Comparison of ENCODE assay signal across 8 mouse cellular contexts in the genomic region with DNA sequence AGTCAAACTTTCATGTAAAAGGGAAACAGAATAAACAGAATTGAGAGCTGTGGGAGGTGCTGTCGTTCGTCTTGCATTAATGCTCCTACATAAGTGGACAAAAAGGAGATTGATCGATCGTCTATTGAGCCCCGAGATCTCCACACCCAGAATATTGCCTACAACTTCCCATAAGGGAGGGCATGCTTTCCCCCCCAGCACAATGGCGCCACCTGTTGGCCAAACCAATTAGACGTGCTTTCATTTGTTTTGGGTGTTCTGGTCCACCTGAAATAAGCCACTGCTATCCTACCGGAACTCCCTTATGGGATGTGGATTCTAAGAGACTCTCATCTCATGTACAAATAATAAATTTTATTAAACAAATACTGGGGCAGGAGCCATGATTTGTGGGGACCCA.
DNase-seq lines count a peak whose midpoint lies in the region; ATAC-seq and TF ChIP-seq lines count a peak whose summit lies in the region.

No protein-coding gene starts in this region.

- DNase-seq in spleen, adult 18-20 months, result peak; percentile 7 to 41
- DNase-seq in spleen, adult 12 weeks (ENCODE audit: low spot score), result no peak
- peak; percentile 23 to 53 for DNase-seq in frontal cortex, postnatal 14 days (ENCODE audit: low spot score in 2 of 2)
- DNase-seq in kidney, postnatal 36 days, result peak; percentile 8 to 71
- DNase-seq in lung, postnatal 0 days (ENCODE audit: low spot score), result no peak
- DNase-seq in right cerebral cortex, postnatal 4 days, result peak; percentile 83
- no peak for DNase-seq in Muller cell, postnatal 12 days (ENCODE audit: inconsistent ontology term)

- peak; percentile 65; the same call in 1 of the 2 replicates for TF ChIP-seq CTCF in bone marrow macrophage, adult 2 months (IDR thresholded peaks at IDR 0.05; ENCODE audit: low read depth, low read length)
- TF ChIP-seq CTCF in lung, postnatal 0 days (IDR thresholded peaks at IDR 0.05), result peak; percentile 82

- ATAC-seq in lung, postnatal 0 days, result no peak

- H3K9ac ChIP-seq in lung, postnatal 0 days (replicated peaks; ENCODE audit: low read depth), result no peak overlapping the region

- TF ChIP-seq EP300 in lung, postnatal 0 days (IDR thresholded peaks at IDR 0.05), result no peak

- WGBS in lung, postnatal 0 days, result 58% methylated on average over 8 of the region's 8 CpGs

- no peak overlapping the region for H3K27ac ChIP-seq in bone marrow macrophage, adult 2 months (ENCODE audit: insufficient read depth, low read depth, low read length)
- H3K27ac ChIP-seq in lung, postnatal 0 days (ENCODE audit: low read length), result no peak overlapping the region

- no peaks in the 10 kb centered on the region for H3K9me3 ChIP-seq in lung, postnatal 0 days (ENCODE audit: low read length)

- H3K27me3 ChIP-seq in lung, postnatal 0 days (replicated peaks; ENCODE audit: insufficient read depth, low read length), result no peaks in the 10 kb centered on the region

- TF ChIP-seq POLR2A in bone marrow macrophage, adult 2 months (IDR thresholded peaks at IDR 0.05; ENCODE audit: borderline replicate concordance, low read depth, low read length), result no peak

- H3K36me3 ChIP-seq in lung, postnatal 0 days (ENCODE audit: insufficient read depth, low read length), result no peaks in the 10 kb centered on the region

- peaks cover 9% of the 10 kb centered on the region for H3K4me1 ChIP-seq in bone marrow macrophage, adult 2 months (ENCODE audit: control insufficient read depth, insufficient read depth, low read length)
- H3K4me1 ChIP-seq in lung, postnatal 0 days (ENCODE audit: insufficient read depth, low read depth, low read length), result no peaks in the 10 kb centered on the region

- no peak overlapping the region for H3K4me2 ChIP-seq in lung, postnatal 0 days (replicated peaks; ENCODE audit: low read depth, low read length)

- no peak overlapping the region for H3K4me3 ChIP-seq in bone marrow macrophage, adult 2 months (ENCODE audit: insufficient read depth, low read length)
- H3K4me3 ChIP-seq in lung, postnatal 0 days (ENCODE audit: low read depth, low read length), result no peak overlapping the region

Comparison
In these comparisons a context has a peak if more than half of its experiments do, and no peak if none do; other contexts are left out.
1. DNase-seq: peak in spleen, adult 18-20 months (2 of 2), frontal cortex, postnatal 14 days (2 of 2), kidney, postnatal 36 days (2 of 2) and right cerebral cortex, postnatal 4 days (single experiment); none in spleen, adult 12 weeks (single experiment), lung, postnatal 0 days (single experiment) and Muller cell, postnatal 12 days (single experiment).